Mouse (Mus musculus): ENCODE results near the gene Gm5089. TPM values are rescaled to one million over a fixed set of nuclear protein-coding genes. Genes with fewer than 3 reads are reported as not detected.

Gm5089 gene
- 0.08 TPM in 1 of 2 replicates, not detected in the other for polyA plus RNA-seq (2012; rRNA removed; ENCODE audit: low replicate concordance)

GRCm38 (mm10) chr14:122450496-122451382 is at the start of gene Gm5089:
Gene Gm5089 (minus strand): TSS chr14:122451115.

DNA sequence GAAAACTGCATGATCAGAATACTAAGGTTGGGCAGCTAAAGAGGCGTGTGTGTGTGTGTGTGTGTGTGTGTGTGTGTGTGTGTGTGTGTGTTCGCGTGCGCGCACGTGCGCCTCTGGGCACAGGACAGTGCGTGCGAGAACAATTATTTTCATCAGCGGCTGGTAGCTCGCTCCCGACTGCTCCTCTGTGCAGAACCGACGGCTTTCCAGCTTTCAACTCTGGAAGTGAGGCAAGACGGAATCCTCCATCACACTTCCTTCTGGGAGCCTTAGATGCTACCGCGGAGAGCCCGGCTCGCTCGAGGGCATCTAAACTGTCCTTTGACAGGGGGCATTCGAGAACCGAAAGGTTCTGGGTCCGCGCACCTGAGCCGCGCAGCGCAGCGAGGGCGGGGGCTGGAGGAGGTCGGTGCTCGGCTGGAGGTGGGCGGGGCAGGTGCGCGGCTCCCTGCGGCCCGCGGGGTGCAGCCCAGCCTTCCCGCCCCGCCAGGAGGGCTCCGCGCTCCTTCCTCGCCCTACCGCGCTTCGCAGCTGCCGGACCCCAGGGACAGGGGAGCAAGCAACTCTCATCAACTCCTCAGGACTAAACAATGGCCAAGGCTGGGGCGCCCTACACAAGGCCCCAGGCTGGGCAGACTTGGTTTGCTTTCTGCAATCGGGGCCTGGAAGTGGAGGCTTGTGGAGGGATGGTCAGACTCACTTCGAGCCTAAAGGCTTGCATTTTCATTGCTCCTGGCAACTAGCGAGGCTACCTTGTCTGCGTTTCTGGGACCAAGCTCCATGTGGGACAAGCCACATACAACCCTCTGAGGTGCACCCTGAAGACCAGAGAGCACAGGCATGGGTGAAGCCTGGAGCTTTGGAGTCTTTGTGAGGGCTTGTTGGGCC is 39.8 kb upstream of the Gm5089 start, which contains the start of gene Gm10837:
Gene Gm10837, plus strand, starts transcription at position 146 of the 888 bp plus-strand sequence.

GRCm38 (mm10) chr14:122474891-122475556 is 24.1 kb upstream of the Gm5089 start, which contains the start of gene Zic2:
Gene Zic2 (plus strand): TSS chr14:122475435.

DNA sequence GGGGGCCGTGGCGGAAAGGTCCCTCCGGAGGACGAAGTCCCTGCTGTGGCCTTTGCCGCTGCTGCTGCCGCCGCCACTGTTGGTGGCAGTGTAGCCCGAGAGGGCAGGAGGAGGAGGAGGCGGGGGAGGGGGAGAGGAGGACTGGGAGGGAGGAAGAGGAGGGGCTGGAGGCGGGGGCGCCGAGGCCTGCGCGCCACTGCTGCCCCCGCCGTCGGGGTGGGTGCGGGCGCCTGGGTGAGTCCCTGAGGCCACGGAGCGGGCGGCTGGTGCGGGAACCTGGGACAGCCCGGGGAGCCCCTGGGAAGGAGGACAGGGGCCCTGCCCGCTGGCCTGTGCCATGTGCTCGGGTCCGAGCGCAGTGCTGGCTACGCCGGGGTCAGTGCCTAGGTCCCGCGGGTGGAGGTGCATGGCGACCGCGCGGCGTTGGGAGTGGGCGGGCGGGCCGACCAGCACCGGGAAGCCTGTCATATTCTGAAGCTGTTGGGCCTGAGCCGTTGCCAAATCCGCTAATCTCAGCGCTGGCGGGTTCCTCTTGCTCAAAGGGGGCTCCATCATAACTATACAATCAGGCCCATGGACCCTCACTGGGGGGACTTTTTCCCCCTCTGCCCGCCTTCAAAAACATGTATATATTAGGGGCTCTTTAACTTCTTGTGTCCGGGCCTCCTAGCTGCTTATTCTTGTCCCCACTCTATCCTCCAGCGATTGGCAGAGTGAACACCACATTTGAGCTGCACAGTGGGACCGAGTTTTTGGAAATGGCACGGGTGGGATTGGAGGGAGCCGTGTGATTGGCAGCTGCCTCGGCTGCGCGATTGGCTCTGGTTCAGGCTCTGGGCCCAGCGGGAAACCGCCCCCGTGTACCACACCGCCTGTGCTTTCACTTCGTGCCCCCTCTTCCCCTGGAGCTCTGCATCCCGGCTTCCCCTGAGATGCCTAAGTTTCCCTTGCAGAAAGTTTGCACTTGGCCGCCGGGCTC is 14.1 kb upstream of the Gm5089 start, which contains the start of gene Zic5:
Gene Zic5, minus strand, starts transcription at position 915 of the 979 bp plus-strand sequence.

Other genes starting within 250 kb of the Gm5089 start
- 0.25 TPM in 1 of 2 replicates, not detected in the other for gene Zic5, start 14.6 kb upstream of the Gm5089 start, polyA plus RNA-seq (2012; rRNA removed; ENCODE audit: low replicate concordance)
- gene Zic2, start 24.3 kb upstream of the Gm5089 start, polyA plus RNA-seq (2012; rRNA removed; ENCODE audit: low replicate concordance), result not detected in 2 replicates
- not detected in 2 replicates for gene Gm10837, start 39.5 kb upstream of the Gm5089 start, polyA plus RNA-seq (2012; rRNA removed; ENCODE audit: low replicate concordance)
- gene Pcca, start 83.2 kb upstream of the Gm5089 start, polyA plus RNA-seq (2012; rRNA removed; ENCODE audit: low replicate concordance), result 1.5 and 3.9 TPM in 2 replicates

Measured in duodenum, adult 2 months (tissue).